Mouse (Mus musculus): ENCODE results near the gene Aatk.

The Aatk gene

DNA sequence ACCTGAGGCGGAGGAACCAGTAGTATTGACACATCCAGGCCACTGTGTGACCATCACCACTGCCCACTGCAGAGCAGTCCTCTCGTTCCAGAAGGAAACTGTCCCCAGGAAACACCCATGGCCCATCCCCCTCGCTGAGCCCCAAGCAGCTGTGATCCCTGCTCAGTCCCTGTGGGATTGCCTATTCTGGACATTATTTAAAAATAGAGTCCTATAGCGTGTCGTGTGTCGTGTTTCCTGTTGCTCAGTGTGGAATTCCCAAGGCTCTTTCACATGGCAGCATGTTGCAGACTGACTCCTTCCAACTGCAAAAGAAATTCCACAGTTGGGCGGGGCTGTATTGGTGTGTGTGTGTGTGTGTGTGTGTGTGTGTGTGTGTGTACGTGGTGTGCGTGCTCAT lies 5.3 kb upstream of the Aatk start:
- DNase-seq (ENCODE audit: low read depth, low spot score): no peak

DNA sequence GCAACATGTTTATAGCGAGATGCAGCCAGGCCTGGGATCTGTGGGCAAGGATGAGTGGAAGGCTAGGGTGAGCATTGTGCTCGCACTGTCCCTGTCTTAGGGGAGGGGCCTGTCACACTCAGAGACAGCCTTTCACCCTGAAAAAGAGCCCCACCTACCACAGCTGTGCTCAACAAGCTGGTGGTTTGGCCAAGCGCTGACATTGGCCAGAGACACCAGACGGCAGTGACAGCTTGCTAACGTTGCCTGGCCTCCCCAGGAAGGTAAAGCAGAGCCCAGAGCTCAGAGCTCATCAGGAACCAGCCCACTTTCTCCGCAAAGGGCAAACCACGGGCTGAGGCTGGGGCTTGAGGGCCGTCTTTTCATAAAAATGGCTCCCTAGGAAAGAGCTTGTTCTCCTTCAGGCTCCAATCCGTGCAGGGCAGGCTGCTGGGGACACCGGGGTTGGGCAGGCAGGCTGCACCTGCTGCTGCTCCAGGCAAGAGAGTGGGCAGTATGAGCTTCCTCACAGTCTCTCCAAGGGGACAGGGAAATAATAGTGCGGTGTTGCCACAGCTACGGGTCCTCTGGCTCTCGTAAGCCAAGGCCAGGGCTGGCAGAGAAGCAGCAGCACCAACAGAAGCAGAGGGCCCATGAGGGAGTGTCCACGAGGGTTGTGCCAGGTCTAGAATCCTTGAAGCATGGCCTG lies 4.3 kb upstream of the Aatk start:
- DNase-seq (ENCODE audit: low read depth, low spot score): no peak

DNA sequence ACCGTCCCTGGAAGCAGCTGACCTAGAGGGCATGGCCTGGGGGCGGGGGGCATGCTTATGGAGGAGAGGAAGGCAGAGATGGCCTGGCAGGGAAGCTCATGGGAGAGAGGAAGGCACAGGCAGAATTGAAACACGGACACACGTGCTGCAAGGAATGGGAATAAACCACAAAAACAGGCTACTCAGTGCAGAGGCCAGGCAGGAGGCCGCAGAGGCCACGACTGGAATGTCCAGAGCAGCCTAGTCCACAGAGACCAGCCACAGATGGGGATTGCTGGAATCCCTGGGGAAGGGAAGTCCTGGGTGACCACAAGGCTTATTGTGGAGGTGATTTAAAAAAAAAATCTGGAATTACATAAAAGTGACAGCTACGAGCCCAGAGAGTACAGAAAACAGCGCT lies 2.1 kb upstream of the Aatk start:
- DNase-seq (ENCODE audit: low read depth, low spot score): no peak

GRCm38 (mm10) chr11:120048252-120048556 lies 1.2 kb upstream of the Aatk start:
- no peak for DNase-seq (ENCODE audit: low read depth, low spot score)

DNA sequence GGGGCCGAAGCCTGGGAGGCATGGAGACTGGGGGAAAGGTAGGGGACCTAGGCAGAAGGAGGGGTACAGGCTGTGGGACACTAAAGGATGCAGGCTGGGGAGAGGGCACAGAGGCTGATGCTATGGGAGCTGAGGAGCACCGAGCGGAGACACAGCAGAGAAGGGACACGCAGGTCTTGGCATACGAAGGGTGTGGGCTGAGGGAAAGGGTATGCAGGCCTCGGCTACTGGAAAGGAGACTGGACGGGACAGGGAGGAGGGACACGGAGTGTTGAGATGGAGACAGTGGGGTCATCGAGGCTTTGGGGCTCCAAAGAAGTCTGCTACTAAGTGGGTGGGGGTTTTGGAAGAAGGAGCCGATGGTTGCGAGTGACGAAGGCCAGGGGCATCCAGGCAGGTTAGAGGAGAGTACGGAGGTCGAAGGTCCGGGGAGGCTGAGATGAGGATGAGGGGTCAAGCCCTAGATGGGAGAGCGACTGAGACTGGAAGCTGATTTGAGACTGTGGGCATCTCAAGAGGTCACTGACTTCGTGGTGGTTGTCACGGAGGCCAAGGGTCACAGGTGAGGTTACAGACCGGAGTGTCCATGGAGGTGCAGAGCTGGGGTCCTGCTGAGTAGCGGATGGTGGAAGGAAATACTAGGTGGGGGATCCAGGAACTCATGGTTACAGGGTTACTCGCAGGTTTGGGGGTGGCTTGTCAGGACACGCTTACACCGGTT lies 724 bp upstream of the Aatk start:
- DNase-seq (ENCODE audit: low read depth, low spot score): no peak

GRCm38 (mm10) chr11:120045839-120046552 lies 971 bp downstream of the Aatk start:
- DNase-seq (ENCODE audit: low read depth, low spot score): no peak

- DNase-seq (ENCODE audit: low read depth, low spot score): no peak
Measured at GRCm38 (mm10) chr11:120045341-120045740, 1.6 kb downstream of the Aatk start.

DNA sequence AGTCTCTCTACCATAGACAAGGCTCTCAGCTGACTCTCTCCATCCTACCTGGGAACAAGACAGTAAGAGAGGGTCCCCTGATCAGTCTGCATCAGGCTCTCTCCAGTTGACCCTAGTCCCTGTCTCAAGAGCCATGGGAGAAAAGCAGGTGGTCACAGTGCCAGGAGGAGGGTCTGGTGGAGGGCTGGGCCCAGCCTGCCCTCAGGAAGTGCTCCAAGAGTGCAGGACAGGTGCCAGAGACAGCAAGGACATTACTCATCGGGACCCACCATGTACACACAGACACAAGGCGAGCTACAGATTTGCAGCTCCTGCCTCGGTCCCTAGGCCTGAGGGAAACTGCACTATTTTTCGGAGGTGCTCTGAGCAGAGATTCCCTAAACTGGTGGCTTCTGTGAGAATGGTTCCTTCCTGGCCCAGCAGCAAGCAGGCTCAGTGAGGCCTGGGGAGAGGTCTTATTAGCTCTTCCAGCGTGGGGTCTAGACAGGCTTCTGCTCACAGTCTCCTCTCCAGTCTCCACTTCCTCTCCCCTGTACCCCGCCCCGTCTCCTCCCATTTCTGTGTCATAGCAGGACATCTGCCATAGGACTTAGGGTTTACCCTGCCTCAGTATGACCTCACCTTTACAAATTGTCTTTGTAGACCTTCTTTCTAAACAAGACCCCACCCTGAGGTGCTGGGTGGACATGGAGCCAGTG lies 4.7 kb downstream of the Aatk start:
- no peak for DNase-seq (ENCODE audit: low read depth, low spot score)

DNA sequence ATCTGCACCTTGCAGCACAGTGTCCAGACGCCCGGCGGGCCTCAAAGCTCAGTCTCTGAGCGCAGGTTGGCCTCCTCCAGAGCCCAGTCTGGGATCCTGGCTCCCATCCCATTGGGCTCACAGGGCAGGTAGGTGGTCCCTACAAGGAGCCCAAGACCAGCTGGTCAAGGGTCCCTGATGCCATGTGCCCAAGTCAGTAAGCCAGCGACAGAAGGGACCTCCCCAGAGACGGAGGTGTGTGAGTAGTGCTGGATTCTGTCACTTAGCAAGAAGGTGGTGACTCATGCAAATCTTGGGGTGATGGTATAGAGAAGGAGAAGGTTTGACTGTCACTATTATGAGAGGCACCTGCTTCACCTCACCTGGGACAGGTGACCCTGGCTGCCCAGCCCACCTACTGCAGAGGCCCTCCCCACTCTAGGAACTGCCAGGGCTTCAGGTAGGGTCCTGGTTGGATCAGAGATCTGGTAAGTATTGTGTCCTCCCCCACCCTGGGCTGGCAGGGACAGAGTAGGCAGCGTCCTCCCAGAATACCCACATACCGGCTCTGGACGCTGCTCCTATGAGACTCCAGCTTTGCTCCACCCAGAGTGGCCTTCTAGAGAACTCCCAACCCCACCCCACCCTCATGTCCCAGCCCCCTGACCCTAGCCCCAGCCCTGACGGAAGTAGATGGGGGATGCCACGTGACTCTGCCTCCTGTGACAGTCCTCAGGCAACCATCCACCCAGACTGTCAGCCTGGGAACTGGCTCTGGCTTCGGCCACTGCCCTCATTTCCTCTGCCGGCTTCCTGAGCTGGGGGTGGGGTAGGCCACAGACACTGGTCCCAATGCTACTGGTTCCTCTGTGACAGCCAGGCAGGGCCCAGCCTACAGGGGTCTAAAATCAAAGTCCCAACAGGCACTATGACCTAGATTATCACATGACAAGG lies 5.5 kb downstream of the Aatk start:
- no peak for DNase-seq (ENCODE audit: low read depth, low spot score)

GRCm38 (mm10) chr11:120040440-120040839 lies 6.5 kb downstream of the Aatk start:
- DNase-seq (ENCODE audit: low read depth, low spot score): no peak

- DNase-seq (ENCODE audit: low read depth, low spot score): no peak
Measured at GRCm38 (mm10) chr11:120039581-120039980, 7.4 kb downstream of the Aatk start.

DNA sequence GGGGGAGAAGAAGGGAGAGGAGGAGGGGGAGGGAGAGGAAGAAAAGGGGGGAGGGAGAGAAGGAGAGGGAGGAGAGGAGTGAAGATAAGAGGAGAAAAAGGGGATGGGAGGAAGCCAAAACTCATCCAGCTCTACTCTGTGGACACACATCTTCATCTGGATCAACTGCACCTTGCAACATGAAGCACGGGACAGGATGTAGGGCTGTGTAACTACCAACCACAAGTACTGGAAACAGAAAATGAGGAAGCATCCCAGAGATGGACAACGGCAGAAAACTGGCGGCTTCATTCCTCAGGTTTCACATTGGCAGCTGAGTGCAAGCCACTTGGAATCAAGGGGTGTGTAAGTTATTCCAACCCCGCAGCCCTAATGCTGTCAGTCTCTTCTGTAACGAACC lies 12.2 kb downstream of the Aatk start:
- no peak for DNase-seq (ENCODE audit: low read depth, low spot score)

DNA sequence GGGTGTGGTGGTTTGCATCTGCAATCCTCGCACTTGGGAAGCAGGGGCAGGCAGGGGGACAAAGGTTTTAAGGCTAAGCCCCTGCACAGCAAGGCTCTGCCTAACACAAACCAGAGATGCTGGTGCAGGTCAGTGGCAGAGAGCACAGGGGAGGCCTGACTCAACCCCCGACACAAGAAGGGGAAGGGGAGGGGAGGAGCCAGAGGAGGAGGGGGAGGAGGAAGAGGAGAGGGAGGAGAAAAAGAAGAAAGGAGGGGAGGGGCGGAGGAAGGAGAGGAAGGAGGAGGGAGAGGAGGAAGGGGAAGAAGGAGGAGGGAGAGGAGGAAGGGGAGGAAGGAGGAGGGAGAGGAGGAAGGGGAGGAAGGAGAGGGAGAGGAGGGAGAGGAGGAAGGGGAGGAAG lies 12.7 kb downstream of the Aatk start:
- DNase-seq (ENCODE audit: low read depth, low spot score): no peak

- DNase-seq (ENCODE audit: low read depth, low spot score): no peak
Measured at GRCm38 (mm10) chr11:120033473-120033872, 13.5 kb downstream of the Aatk start.

DNA sequence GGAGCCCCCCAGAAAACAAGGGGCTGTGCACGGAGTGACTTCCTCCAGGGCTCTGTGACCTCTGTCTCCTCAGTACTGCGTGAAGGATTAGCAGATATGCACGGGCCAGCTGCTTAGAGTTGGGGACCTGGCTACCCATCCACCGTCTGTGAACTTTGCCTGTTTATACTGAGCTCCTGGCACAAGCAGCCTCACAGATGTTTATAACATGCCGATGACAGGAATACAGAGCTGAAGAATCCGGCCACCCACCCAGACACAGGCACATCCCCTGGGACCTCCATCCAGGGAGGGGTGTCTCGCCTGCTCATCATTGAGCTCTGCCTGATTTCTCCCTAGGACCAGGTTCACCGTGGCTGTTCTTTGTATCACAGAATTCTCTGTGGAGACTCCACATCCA lies 14.9 kb downstream of the Aatk start:
- no peak for DNase-seq (ENCODE audit: low read depth, low spot score)

DNA sequence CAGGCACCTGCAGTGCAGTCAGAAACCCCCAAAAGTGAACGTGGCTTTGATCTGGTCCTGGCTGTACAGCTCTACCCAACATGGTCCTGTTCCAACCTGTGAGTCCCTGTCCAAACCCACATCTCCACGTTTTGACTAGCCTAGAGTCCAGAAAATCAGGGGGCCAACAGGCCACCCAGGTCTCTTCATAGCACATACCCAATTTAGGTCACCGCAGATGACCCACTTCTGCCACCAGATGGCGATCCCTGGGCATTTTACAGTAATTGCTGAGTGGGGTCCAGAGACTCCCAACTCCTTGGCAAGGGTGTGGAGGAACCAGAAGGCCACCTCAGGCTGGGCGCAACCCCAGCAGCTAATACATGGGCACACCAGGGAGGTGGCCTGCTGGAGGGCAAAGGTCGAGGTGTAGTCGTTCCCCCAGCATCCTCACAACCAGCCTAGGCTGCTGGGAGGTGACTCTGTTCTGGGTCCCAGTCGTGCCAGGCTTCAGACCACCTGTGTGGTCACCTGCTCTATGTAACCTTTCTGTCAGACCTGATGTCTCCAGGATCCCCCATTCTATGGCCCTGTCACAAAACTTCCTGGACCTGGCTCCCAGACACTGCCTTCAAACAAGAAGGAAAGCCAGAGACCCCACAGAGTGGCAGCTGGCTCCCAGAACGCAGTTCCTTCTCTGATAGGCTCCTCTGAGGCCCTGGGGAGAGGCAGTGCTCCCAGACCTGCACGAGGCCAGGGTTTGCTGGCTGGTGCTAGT lies 16.6 kb downstream of the Aatk start:
- DNase-seq (ENCODE audit: low read depth, low spot score): no peak

- DNase-seq (ENCODE audit: low read depth, low spot score): no peak
Measured at GRCm38 (mm10) chr11:120029431-120030144, 17.4 kb downstream of the Aatk start.

DNA sequence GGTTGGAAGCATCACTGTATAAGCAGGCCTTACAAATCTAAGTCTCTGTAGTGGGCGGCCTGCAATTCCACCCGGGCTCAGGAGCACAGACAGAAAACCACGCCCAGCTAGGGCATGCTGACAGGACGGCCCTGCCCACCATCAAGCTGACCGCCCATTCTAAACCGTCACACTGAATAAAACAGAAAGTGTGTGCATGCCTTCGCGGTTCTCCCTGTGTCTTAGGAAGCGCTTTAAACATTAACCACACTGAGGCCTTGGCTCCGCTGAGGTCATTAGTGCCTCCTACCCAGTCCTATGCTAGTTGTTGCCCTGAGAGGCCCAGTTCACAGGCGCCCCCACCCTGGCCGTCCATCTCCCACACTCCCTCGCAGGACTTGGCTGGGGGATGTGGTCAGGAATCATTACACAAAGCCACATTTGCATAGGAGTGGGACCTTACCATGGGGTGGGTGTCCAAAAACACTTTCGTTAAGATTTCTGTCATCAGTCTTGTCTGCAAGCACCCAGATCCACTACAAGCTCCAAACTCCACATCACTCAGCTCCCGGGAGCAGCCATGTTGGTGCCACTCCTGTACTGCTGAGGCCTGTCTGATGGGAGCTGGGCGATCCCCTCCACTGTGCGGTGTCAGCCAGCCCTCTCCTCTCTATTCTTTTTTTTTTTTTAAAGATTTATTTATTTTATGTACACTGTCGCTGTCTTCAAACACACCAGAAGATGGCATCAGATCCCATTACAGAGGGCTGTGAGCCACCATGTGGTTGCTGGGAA lies 18.5 kb downstream of the Aatk start:
- DNase-seq (ENCODE audit: low read depth, low spot score): no peak

GRCm38 (mm10) chr11:120026941-120027340 lies 20.0 kb downstream of the Aatk start:
- no peak for DNase-seq (ENCODE audit: low read depth, low spot score)
